Mouse (Mus musculus) c-Kit-positive CD71-negative TER-119-negative erythroid progenitor cells, embryonic 14.5 days (primary cell): ENCODE measurements around the gene Gm49378.

Experiments used
- DNase-seq: peaks from one replicate; pipeline ENCODE4 v3.0.0-alpha.2; 2013; ENCODE audit warnings: low read depth

Gm49378 gene

DNA sequence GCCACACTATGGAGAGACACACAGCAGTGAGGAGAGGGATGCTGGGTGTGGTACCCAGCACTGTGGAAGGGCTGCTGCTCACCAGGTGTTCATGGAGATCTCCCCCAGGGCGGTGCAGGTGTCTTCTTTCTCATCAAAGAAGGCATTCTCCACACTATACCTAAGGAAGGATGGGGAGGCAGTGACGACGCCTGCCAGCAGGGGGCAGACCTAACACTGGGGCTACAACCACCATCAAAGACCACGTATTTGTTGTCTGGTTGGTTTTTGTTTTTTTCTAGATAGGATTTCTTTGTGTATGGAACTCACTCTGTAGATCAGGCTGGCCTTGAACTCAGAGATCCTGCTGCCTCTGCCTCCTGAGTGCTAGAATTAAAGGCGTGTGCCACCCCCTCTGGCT is 8.4 kb downstream of the Gm49378 start:
- peak; percentile 43 for DNase-seq

DNA sequence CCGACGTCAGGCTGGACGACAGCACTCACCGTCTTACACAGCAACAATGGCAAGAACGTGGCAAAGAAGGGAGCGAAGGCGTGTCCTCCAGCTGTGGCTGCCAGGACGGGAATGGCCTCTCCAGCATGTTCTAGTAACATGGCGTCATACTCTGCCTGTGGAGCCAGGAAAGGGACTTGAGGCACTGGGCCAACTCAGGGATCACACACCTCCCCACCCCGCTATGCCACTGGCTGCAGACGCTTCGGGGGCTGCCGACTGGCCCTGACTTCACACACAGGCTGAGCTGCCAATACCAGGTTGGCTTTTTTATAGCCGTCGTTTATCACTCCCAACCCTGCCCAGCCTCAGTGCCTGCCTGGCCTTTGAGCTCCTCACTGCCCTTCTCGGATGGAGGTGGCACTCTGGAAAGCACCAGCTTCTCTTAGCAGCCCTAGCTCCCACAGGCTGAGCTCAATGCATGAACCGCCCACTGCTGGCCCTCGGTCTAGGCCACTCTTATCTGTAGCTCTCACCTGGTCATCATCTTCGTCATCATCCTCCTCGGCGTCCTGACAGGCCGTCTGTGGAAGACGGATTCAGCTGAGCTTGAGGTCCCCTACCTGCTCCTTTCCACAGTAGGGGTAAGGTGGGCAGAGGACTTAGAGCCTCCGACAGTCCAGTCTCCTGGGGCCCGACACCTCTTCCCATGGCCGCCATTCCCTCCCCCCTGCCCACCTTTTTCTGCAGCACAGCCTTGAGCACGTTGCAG is 9.4 kb downstream of the Gm49378 start:
- DNase-seq: no peak

DNA sequence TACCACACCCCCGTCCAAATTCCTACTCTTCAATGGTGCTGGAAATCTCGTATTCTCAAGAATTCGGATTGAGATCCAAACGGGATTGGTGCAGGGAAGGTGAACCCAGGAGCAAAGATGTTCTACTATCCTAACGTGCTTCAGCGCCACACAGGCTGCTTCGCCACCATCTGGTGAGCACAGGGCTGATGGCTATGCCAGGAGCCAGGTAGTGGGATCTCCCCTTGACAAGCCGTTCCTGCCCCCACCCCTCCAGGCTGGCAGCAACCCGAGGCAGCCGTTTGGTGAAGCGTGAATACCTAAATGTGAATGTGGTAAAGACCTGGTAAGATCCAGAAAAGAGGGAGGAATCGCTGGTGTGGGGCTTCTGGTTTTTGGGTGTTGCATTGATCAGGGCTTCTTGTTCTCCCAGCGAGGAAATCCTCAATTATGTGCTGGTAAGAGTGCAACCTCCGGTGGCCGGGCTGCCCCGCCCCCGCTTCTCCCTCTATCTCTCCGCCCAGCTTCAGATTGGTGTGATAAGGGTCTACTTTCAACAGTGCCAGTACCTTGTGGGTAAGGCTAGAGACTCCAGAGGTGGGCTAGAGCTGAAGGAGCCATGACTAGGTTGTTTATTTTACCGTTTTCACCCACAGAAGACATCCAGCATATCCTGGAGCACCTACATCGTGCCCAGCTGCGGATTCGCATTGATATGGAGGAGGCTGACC is 19.1 kb downstream of the Gm49378 start:
- DNase-seq: no peak

DNA sequence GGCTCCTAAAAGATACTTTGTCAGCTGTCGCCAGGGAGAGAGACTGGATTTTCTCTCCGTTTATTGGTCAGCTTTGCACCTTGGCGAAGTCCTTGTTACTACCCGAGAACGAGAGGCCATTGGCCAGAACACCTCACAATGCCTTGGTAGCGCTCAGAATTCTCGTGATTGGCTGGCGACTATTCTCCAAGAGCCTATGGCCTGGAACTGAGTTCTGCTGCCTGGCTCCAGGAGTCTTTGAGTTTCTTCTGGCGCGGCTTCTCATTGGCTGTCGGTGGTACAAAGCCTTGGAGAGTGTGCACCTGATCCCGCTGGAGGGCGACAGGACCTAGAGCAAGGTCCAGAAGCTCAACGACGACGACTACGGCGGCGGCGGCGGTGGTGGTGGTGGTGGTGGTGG is 19.9 kb downstream of the Gm49378 start, which contains the start of gene Rec8:
Gene Rec8 (plus strand): TSS at position 216 of the 400 bp plus-strand sequence.
- no peak for DNase-seq

DNA sequence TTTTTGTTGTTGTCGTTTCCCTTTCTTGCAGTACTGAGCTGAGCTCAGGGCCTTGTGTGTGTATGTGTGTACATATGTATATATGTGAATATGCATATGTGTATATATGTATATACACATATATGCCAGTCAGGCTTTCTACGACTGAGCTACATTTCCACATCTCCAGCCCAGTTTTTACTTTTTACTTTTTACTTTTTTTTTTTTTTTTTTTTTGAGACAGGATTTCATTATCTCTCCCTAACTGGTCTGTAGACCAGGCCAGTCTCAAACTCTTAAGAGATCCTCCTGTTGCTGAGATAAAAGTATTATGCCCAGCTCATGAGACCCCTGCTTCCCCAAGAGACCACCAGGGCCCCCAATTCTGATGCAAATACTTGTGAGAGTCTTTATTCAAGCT is 20.9 kb downstream of the Gm49378 start:
- DNase-seq: no peak

DNA sequence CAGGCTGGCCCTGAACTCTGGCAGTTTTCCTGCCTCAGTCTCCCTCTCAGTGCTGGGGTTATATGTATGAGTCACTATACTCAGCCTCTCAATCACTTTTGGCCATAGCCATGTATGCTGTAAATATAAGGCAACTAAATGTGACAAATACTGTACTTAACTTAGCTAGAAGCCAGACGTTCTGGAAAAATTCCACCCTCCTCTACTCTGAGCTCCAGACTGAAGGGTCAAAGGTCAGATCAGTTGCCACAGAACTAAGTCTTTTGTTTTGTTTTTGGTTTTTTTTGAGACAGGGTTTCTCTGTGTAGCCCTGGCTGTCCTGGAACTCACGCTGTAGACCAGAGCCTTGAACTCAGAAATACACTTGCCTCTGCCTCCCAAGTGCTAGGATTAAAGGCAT is 21.8 kb downstream of the Gm49378 start:
- no peak for DNase-seq

DNA sequence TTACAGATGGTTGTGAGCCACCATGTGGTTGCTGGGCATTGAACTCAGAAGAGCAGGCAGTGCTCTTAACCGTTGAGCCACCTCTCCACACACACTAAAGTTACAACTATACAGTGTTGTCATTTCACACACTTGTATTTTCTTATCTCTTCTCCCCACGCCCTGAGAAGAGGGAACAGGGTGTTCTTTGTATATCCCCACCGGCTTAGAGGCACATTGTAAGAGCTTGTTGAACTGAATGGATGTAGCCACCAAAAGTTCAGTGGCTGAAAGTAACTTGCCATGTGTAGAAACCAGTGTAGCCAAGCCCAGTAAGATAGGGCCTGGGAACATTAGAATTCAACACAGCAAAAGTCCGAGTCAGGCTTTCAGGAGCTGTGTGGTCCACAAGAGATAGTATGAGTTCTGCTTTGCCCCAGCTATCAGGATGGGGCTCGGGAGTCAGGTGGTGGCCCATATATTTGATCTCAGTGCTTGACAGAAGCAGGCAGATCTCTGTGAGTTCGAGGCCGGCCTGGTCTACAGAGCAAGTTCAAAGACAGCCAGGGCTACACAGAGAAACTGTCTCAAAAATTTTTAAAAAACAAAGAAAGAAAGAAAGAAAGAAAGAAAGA is 23.0 kb downstream of the Gm49378 start:
- DNase-seq: peak; percentile 39

DNA sequence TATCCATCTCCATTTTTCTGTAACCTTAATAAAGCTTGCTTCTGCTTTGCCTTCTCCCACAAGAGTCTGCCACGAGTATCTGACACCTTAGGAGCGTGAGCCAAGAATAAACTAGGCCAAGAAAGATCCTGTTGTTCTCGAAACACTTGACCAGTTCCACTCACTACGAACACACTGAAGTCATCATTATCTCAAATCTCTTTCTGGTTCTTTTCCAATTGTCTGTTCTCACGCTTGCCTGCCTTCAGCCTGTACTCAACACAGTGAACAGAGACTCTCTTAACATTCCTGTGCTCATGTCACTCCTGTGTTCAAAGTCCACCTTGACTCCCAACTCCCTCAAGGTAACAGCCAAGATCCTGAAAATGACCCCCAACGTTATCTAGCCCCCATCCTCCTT is 24.3 kb downstream of the Gm49378 start:
- DNase-seq: no peak

DNA sequence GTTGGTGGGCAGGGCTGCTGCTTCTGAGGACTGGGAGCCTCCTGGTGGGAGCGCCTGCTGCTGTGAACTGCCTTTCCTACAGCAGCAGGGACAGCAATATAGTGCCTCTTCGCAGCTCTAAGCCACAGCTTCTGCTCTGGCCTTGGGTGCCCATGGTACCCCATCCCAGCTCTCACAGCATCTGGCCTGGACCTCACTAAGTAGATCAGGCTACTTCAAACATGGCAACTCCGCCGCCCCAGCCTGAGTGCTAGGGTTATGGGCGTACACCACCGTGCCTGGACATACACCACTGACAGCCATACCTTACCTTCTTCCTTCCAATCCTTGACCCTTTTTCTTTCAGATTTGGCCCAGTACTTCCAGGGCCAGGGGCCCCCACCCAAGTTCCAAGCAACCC is 29.4 kb downstream of the Gm49378 start:
- DNase-seq: no peak

DNA sequence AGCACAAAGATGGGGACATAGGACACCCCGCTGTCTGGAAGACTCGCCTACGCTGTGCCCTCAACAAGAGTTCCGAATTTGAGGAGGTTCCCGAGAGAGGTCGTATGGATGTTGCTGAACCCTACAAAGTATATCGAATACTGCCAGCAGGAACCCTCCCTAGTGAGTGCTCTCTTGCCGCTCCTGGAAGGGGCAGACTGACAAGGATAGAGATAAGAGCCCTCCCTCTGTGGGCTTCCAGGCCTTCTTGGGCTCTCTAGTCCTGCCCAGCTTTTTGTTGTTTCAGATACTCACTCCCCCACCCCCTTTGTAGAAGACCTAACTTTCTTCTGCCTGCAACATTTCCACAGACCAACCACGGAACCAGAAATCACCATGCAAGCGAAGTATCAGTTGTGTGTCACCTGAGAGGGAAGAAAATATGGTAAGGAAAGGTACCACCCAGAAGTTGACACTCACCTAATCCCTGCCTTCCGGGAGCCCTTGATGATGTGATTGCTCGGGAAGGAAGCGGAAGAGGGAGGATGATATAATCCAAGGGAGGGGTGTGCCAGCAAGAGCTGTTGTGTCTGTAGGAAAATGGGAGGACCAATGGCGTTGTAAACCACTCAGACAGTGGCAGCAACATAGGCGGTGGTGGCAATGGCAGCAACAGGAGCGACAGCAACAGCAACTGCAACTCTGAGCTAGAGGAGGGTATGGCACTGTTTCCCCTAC is 31.8 kb downstream of the Gm49378 start:
- no peak for DNase-seq

DNA sequence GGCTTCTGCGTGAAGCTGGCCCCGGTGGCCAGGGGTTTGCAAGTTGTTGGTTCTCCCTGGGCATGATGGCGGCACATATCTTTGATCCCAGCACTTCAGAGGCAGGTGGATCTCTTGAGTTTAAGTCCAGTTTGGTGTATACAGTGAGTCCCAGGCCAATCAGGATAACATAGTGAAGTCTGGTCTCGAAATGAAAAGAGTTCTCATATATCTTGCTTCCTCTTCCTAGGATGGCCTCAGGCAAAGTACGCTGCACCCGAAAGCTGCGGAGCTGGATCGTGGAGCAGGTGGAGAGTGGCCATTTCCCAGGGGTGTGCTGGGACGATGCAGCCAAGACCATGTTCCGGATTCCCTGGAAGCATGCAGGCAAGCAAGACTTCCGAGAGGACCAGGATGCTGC is 32.9 kb downstream of the Gm49378 start:
- DNase-seq: no peak

DNA sequence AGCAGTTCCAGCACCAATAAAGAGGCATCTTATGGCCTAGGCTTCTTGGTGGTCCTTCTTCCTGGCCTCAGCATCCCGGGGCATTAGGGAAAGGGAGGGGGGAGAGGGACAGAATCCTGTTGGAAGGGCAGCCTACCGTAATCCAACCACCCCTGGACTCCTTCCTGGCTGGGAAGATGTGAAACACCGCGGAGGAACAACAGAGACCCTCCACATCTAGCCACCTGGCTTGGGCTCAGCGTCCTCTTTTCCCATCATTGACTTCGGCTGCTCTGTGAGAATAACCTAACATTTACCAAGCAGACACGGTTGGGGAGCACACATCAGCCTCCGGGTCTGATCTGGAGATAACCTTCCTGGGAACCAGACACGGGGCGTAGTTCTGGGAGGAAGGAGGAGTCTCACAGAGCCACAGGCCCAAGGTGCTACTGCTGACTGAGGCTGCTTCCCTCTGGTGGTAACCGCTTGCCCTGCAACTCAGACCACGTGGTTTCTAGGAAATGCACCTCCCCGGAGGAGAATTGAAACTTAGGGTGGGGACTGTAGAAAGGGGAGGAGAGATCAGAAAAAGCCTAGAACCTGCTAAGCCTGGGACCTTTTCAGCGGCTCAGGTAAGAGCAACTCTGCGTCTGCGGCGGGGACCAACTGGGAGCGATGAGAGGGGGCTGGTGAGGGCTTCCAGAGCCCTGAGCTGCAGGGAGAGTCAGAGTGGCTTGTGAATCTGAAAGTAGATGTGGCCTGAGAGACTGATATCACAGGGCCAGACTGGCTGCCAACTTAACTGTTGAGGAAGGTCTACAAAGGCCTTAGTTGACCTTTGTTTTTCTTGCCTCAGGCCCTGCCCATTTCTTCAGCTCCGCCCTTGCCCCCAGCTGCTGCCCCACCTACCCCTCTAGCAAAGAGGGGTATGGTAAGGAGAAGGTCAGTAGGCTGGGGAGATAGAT is 33.8 kb downstream of the Gm49378 start:
- DNase-seq: peak; percentile 89

DNA sequence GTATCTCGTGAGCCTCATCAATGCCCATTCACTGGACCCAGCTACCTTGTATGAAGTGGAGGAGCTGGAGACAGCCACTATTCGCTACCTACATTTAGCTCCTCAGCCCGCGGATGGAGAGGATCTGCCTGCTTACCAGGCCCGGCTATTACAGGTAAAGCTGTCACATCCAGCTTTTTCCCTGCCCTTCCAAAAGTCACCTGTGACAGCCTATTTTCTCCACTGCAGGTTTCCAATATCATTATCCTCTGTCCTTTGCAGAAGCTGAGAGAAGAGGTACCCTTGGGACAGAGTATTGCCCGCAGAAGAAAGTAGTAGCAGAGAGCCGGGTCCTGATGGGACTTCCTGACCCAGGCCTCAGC is 34.4 kb downstream of the Gm49378 start, which contains the start of gene Irf9:
Gene Irf9 (plus strand): TSS at position 301 of the 362 bp plus-strand sequence.
- no peak for DNase-seq

DNA sequence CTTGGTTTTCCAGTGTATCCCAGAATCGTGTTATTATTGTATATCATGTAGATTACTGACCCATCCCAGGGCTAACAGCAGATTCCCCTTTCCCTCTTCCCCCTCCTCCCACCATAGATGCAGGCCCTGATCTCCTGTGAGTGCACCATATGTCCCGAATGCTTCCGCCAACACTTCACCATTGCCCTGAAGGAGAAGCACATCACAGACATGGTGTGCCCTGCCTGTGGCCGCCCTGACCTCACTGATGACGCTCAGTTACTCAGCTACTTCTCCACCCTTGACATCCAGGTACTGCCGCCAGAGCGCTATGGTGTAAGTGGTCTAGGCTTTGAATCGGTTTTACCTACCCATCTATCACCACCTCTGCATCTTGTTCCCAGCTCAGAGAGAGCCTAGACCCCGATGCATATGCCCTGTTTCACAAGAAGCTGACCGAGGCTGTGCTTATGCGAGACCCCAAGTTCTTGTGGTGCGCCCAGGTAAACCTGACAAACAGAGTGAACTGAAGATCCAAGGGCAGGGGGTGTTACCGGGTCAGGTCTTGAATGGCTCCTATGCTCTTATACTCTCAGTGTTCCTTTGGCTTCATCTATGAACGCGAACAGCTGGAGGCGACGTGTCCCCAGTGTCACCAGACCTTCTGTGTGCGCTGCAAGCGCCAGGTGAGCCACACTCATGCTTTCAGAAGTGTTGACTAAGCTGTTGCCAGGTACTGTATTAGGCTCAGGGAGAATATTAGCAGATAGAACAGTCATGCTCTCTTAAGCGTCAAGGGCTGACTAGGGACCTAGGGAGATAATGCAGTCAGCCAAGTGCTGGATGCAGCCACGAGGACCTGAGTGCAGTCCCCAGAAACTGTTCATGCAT is 38.9 kb downstream of the Gm49378 start:
- no peak for DNase-seq

DNA sequence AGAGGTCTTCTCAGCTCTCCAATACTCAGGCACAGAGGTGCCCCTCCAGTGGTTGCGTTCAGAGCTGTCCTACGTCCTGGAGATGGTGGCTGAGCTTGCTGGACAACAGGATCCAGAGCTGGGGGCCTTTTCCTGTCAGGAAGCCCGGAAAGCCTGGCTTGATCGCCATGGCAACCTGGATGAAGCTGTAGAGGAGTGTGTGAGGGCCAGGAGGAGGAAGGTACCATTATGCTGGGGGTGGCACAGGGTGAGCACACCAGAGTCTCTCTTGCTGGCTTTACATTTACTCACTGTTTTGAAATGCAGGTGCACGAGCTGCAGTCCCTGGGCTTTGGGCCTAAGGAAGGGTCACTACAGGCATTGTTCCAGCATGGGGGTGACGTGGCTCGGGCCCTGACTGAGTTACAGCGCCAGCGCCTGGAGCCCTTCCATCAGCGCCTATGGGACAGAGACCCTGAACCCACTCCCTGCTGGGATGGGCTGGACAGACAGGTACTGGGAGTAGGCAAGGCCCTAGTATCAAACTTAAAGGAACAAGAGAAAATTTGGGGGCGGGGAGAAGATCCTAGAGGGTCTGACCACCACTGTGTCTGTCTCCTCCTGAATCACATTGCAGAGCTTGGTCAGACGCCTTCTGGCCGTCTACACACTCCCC is 41.5 kb downstream of the Gm49378 start:
- DNase-seq: no peak

DNA sequence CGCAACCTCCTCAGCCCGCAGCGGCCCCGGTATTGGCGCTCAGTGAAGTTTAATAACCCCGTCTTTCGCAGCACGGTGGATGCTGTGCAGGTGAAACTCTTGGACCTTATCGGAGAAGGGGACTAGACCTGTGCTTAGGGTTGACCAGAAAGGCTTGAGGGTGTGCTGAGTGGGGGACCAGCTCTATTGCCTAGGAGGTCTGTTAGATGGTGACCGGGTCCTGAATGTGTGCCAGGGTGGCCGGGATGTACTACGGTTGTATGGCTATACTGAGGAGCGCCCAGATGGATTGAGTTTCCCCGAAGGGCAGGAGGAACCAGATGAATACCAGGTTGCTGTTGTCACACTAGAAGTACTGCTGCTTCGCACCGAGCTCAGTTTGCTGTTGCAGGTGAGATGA is 45.5 kb downstream of the Gm49378 start:
- DNase-seq: no peak

DNA sequence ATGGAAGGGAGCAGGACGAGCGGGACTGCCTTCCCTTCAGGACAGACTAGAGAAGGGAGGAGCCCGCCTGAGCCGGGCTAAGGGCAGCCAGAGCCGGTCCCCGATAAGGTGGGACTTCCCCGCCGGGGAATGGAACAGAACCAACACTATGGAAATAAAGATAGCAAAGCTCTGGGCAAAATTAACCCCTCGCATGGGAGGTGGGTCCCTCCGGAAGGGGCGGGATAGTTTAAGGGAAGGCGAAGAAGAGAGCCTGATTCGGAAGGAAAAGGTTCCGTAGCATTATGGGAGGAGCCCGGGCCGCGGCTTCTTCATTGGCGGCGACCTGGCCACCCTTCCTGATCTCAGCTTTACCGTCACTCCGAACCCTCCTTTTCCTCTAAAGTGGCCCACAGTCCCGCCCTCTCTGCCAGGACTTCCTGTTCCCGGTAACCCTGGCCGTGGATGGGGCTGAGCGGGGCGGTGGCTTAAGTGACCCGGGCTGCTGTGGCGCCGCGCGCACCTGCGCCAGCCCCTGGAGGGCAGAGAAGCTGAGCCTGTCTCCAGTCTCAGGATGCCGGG is 46.3 kb downstream of the Gm49378 start, which contains the start of gene Rnf31:
Gene Rnf31 (plus strand): TSS at position 378 of the 561 bp plus-strand sequence.
- peak; percentile 95 for DNase-seq

DNA sequence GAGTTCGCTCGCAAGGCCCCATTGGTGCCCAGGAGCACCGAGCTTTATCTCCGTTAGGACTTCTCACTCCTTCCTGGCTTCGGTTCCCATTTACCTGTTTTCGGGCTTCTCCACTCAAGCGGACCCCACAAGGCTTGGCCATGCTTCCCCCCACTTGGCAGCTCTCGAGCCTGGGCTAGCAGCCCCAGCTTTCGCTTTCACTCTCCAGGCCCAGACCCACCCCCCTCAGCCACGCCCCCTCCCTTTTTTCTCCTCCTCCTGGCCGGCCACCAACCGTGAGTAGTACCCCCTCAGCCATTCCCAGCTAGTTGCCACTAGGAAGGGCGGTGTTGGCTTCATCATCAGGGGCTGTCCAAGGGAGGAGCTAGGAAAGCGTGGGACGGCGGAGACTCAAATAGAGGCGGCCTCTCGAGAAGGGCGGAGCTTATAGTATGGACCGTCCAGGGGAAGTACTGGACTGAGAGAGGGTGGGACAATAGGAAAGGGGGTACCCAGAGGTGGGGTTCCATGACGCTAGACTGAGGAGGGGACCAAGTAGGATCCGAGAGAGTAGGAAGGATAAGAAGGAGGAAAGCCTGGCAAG is 46.9 kb downstream of the Gm49378 start, which contains the start of gene Psme2:
Gene Psme2 (minus strand): TSS at position 366 of the 583 bp plus-strand sequence.
- DNase-seq: peak; percentile 96
